Mouse (Mus musculus): ENCODE results near the gene Srgn. TPM values are rescaled to one million over a fixed set of nuclear protein-coding genes. Genes with fewer than 3 reads are reported as not detected.

Gene Srgn
- total and polyA plus RNA-seq, 3 experiments, result 23.8 to 51.8 (median 49.3) TPM

- Histone ChIP-seq H3K4me3 (peak overlapping the region; percentile 64), H3K79me2 (replicated peaks; ENCODE audit: control insufficient read depth, insufficient read depth, low read length) (no peaks in the 10 kb centered on the region), H3K27ac (peak overlapping the region; percentile 97), H3K9ac (ENCODE audit: low read depth, low read length) (peak overlapping the region; percentile 68), H3K36me3 (ENCODE audit: control insufficient read depth, insufficient read depth, low read length) (no peaks in the 10 kb centered on the region), H3K4me1 (ENCODE audit: control insufficient read depth, insufficient read depth, low read length) (peaks cover 7% of the 10 kb centered on the region), H3K27me3 (ENCODE audit: control insufficient read depth, insufficient read depth, low read length) (no peaks in the 10 kb centered on the region)
- TF ChIP-seq CTCF (IDR thresholded peaks at IDR 0.05) (no peak), EP300 (IDR thresholded peaks at IDR 0.05; ENCODE audit: insufficient read depth, low read depth, low read length) (no peak), POLR2A (IDR thresholded peaks at IDR 0.05; ENCODE audit: insufficient read depth, low read depth, low read length) (peak; percentile 96)
- WGBS, result 6% methylated on average over 18 of the region's 18 CpGs
- peak; percentile 78 to 85 for DNase-seq
- intact Hi-C loops (cut with DNase I), result no loop called here
Observed at GRCm38 (mm10) chr10:62507591-62508308, 19.5 kb downstream of the Srgn start.

GRCm38 (mm10) chr10:62507071-62507470 lies 20.2 kb downstream of the Srgn start:
- Histone ChIP-seq H3K4me3 (peak overlapping the region; percentile 64), H3K79me2 (replicated peaks; ENCODE audit: control insufficient read depth, insufficient read depth, low read length) (no peaks in the 10 kb centered on the region), H3K27ac (peak overlapping the region; percentile 97), H3K9ac (ENCODE audit: low read depth, low read length) (peak overlapping the region; percentile 33; the same call in 1 of the 2 replicates), H3K4me1 (ENCODE audit: control insufficient read depth, insufficient read depth, low read length) (peaks cover 8% of the 10 kb centered on the region), H3K36me3 (ENCODE audit: control insufficient read depth, insufficient read depth, low read length) (0 out of 2 replicates have a peak, but pooled peaks cover 2% of the 10 kb centered on the region), H3K27me3 (ENCODE audit: control insufficient read depth, insufficient read depth, low read length) (no peaks in the 10 kb centered on the region)
- WGBS, result 54% methylated on average over 4 of the region's 4 CpGs
- no peak for TF ChIP-seq CTCF (IDR thresholded peaks at IDR 0.05)
- TF ChIP-seq POLR2A (IDR thresholded peaks at IDR 0.05; ENCODE audit: insufficient read depth, low read depth, low read length), result no peak
- no peak for TF ChIP-seq EP300 (IDR thresholded peaks at IDR 0.05; ENCODE audit: insufficient read depth, low read depth, low read length)
- no peak for DNase-seq
- intact Hi-C loops (cut with DNase I), result no loop called here

- TF ChIP-seq POLR2A (IDR thresholded peaks at IDR 0.05; ENCODE audit: insufficient read depth, low read depth, low read length), result peak; percentile 33; the same call in 1 of the 2 replicates
- no peak for TF ChIP-seq CTCF (IDR thresholded peaks at IDR 0.05)
- TF ChIP-seq EP300 (IDR thresholded peaks at IDR 0.05; ENCODE audit: insufficient read depth, low read depth, low read length), result no peak
- intact Hi-C loops (cut with DNase I), result no loop called here
- 37% methylated on average over 17 of the region's 17 CpGs for WGBS
Observed at GRCm38 (mm10) chr10:62506019-62506556, 21.2 kb downstream of the Srgn start.

GRCm38 (mm10) chr10:62505224-62505983 lies 21.8 kb downstream of the Srgn start:
- H3K27me3 ChIP-seq (ENCODE audit: control insufficient read depth, insufficient read depth, low read length), result no peaks in the 10 kb centered on the region
- TF ChIP-seq CTCF (IDR thresholded peaks at IDR 0.05), result no peak
- H3K79me2 ChIP-seq (replicated peaks; ENCODE audit: control insufficient read depth, insufficient read depth, low read length), result no peaks in the 10 kb centered on the region
- no peak for DNase-seq
- peaks cover 4% of the 10 kb centered on the region; the same call in 1 of the 2 replicates for H3K36me3 ChIP-seq (ENCODE audit: control insufficient read depth, insufficient read depth, low read length)
- 71% methylated on average over 9 of the region's 9 CpGs for WGBS
- H3K4me3 ChIP-seq, result peak overlapping the region; percentile 64; the same call in 1 of the 2 replicates
- intact Hi-C loops (cut with DNase I), result no loop called here
- peaks cover 12% of the 10 kb centered on the region for H3K4me1 ChIP-seq (ENCODE audit: control insufficient read depth, insufficient read depth, low read length)
- H3K27ac ChIP-seq, result peak overlapping the region; percentile 97
- no peak overlapping the region for H3K9ac ChIP-seq (ENCODE audit: low read depth, low read length)

More at GRCm38 (mm10) chr10:62506019-62506556, 21.2 kb downstream of the Srgn start:
- peak overlapping the region; percentile 97 for H3K27ac ChIP-seq
- no peaks in the 10 kb centered on the region for H3K79me2 ChIP-seq (replicated peaks; ENCODE audit: control insufficient read depth, insufficient read depth, low read length)
- peaks cover 9% of the 10 kb centered on the region for H3K4me1 ChIP-seq (ENCODE audit: control insufficient read depth, insufficient read depth, low read length)
- no peaks in the 10 kb centered on the region for H3K27me3 ChIP-seq (ENCODE audit: control insufficient read depth, insufficient read depth, low read length)
- peak overlapping the region; percentile 11 for H3K9ac ChIP-seq (ENCODE audit: low read depth, low read length)
- H3K36me3 ChIP-seq (ENCODE audit: control insufficient read depth, insufficient read depth, low read length), result 0 out of 2 replicates have a peak, but pooled peaks cover 2% of the 10 kb centered on the region
- peak in 1 of 2 experiments; percentile 49 for DNase-seq
- peak overlapping the region; percentile 64 for H3K4me3 ChIP-seq

- DNase-seq, result no peak
- intact Hi-C loops (cut with DNase I), result no loop called here
- 42% methylated on average over 12 of the region's 12 CpGs for WGBS
Observed at GRCm38 (mm10) chr10:62503836-62504628, 23.2 kb downstream of the Srgn start.

More at GRCm38 (mm10) chr10:62503836-62504628, 23.2 kb downstream of the Srgn start:
- Histone ChIP-seq H3K4me1 (ENCODE audit: control insufficient read depth, insufficient read depth, low read length) (peaks cover 10% of the 10 kb centered on the region), H3K4me3 (peak overlapping the region; percentile 22), H3K79me2 (replicated peaks; ENCODE audit: control insufficient read depth, insufficient read depth, low read length) (no peaks in the 10 kb centered on the region), H3K9ac (ENCODE audit: low read depth, low read length) (no peak overlapping the region; the same call in 1 of the 2 replicates), H3K27me3 (ENCODE audit: control insufficient read depth, insufficient read depth, low read length) (no peaks in the 10 kb centered on the region), H3K27ac (peak overlapping the region; percentile 79), H3K36me3 (ENCODE audit: control insufficient read depth, insufficient read depth, low read length) (peaks cover 4% of the 10 kb centered on the region; the same call in 1 of the 2 replicates)
- no peak for TF ChIP-seq CTCF (IDR thresholded peaks at IDR 0.05)
- no peak for TF ChIP-seq EP300 (IDR thresholded peaks at IDR 0.05; ENCODE audit: insufficient read depth, low read depth, low read length)
- TF ChIP-seq POLR2A (IDR thresholded peaks at IDR 0.05; ENCODE audit: insufficient read depth, low read depth, low read length), result no peak
